Mouse (Mus musculus) olfactory bulb, adult 2 months (tissue): ENCODE measurements around the gene Slc25a25. TPM values are rescaled to one million over a fixed set of nuclear protein-coding genes. Genes with fewer than 3 reads are reported as not detected.
A peak's percentile ranks its signal among the peaks of the same experiment; 100 is the strongest.

Experiments
- H3K27ac ChIP-seq: fragments of 200-500 bp; 2 replicates; pipeline ENCODE4 v1.5.1; 2012; ENCODE audit warnings: low read depth, low read length; ENCODE audit not compliant: insufficient read depth
- H3K4me1 ChIP-seq: fragments of 200-500 bp; 2 replicates; pipeline ENCODE4 v1.6.1; 2012; ENCODE audit warnings: low read length; ENCODE audit not compliant: control insufficient read depth, insufficient read depth
- H3K4me3 ChIP-seq: fragments of 200-500 bp; 2 replicates; pipeline ENCODE4 v1.5.1; 2012; ENCODE audit warnings: mild to moderate bottlenecking, low read depth, low read length, moderate library complexity; ENCODE audit not compliant: insufficient read depth
- CTCF ChIP-seq: fragments of 200-500 bp; IDR thresholded peaks from 2 replicates; pipeline ENCODE4 v1.5.1; 2012; ENCODE audit warnings: low read depth, mild to moderate bottlenecking, low read length, moderate library complexity; ENCODE audit not compliant: insufficient read depth
- POLR2A ChIP-seq: fragments of 200-500 bp; IDR thresholded peaks from 2 replicates; pipeline ENCODE4 v1.6.1; 2012; ENCODE audit warnings: mild to moderate bottlenecking, low read depth, low read length, moderate library complexity; ENCODE audit not compliant: insufficient read depth
- WGBS: fragments of 180-500 bp; shearing (Covaris S2); methylation state at CpG from one replicate; pipeline ENCODE4 v1.1.7; 2018; 5-methylcytosine and 5-hydroxymethylcytosine counted together
- polyA plus RNA-seq: library from polyadenylated mRNA; stranded (reverse); fragments of >200 nt; gene quantifications from 2 replicates; pipeline ENCODE4 v1.2.4, GENCODE M21; 2012; ENCODE audit warnings: low replicate concordance; ENCODE audit not compliant: missing spikeins, insufficient read depth, insufficient read length

The Slc25a25 gene
- polyA plus RNA-seq, 1 experiment = not detected

- Histone ChIP-seq H3K4me3 (peak overlapping the region; percentile 83), H3K4me1 (peaks cover 22% of the 10 kb centered on the region), H3K27ac (peak overlapping the region; percentile 25)
- 0% methylated on average over 15 of the region's 15 CpGs for whole genome bisulfite sequencing
- TF ChIP-seq CTCF (no peak), POLR2A (no peak)
Measured at GRCm38 (mm10) chr2:32396695-32397094, 54.5 kb downstream of the Slc25a25 start.

DNA sequence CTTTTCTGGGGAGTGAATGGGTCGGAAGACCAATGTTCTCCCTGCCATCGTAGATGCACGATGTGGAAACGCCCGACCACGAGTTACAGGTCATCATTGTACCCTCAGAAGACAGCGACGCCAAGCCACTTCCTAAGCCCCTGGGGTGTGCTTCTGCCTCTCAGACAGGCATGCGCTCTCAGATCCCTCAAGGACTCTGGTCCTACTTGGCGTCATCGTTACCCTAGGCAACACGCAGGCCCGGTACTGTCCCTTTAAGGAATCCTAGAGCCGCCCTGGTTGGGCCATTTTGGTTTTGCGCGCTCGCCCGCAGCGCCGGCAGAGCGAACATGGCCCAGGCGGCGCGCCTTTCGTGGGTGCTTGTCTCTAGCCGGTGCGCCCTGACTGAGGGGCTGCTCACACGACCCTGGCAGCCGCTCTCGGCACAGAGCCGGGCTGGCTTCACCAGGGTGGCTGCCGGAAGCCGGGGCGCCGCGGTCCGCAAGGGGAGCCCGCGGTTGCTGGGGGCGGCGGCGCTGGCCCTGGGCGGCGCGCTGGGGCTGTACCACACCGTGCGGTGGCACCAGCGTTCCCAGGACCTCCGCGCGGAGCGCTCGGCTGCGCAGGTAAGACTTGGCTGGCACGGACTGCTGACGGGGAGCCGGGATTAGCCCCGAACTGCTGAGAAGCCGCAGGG lies 55.2 kb downstream of the Slc25a25 start:
- TF ChIP-seq CTCF (no peak), POLR2A (peak; percentile 61)
- under 1% methylated on average over 59 of the region's 59 CpGs for WGBS
- Histone ChIP-seq H3K27ac (peak overlapping the region; percentile 90), H3K4me3 (peak overlapping the region; percentile 83), H3K4me1 (peaks cover 22% of the 10 kb centered on the region)

- TF ChIP-seq CTCF = no peak
- no peak; the same call in none of the 2 replicates for TF ChIP-seq POLR2A
- peaks cover 22% of the 10 kb centered on the region for H3K4me1 ChIP-seq
- H3K27ac ChIP-seq = peak within 1 kb of the TSS; percentile 90
- under 1% methylated on average over 31 of the region's 31 CpGs for WGBS
- peak within 1 kb of the TSS; percentile 83 for H3K4me3 ChIP-seq
Measured at GRCm38 (mm10) chr2:32395484-32395945, 55.7 kb downstream of the Slc25a25 start, which contains the start of gene Ptges2. Gene Ptges2 (plus strand): TSS chr2:32395896.

DNA sequence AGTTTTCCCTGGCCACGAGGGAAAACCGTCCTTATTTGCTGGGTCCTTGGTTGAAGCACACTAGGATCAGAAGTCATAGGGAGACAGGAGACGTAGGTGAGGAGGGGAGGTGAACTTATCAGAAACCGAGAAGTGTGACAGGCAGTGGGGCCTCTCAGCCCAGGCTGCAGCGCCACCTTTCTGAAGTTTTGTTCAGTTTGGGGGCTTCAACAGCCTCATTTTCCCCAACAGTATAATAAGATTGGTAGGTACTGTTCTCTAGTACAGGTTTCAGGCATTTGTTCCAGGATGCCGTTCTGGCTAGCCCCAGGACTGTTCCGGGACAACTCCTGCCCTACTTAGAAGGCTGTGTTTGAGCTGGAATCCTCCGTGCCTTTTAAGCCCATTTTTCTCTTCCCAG lies 56.3 kb downstream of the Slc25a25 start:
- Histone ChIP-seq H3K27ac (peak overlapping the region; percentile 29; the same call in 1 of the 2 replicates), H3K4me1 (peaks cover 22% of the 10 kb centered on the region), H3K4me3 (peak overlapping the region; percentile 83)
- WGBS = 3% methylated on average over 8 of the region's 8 CpGs
- TF ChIP-seq POLR2A (no peak), CTCF (peak; percentile 28; the same call in 1 of the 2 replicates)

GRCm38 (mm10) chr2:32392063-32392462 lies 59.2 kb downstream of the Slc25a25 start:
- no peak for TF ChIP-seq CTCF
- TF ChIP-seq POLR2A = no peak
- H3K4me3 ChIP-seq = no peak overlapping the region
- no peak overlapping the region for H3K27ac ChIP-seq
- peaks cover 9% of the 10 kb centered on the region for H3K4me1 ChIP-seq
- WGBS = 78% methylated on average over 5 of the region's 5 CpGs

- Histone ChIP-seq H3K4me3 (no peak overlapping the region), H3K27ac (no peak overlapping the region), H3K4me1 (peaks cover 5% of the 10 kb centered on the region; the same call in 1 of the 2 replicates)
- WGBS = 79% methylated on average over 8 of the region's 8 CpGs
- TF ChIP-seq POLR2A (no peak), CTCF (no peak)
Measured at GRCm38 (mm10) chr2:32390871-32391270, 60.4 kb downstream of the Slc25a25 start.

- Histone ChIP-seq H3K4me3 (no peak overlapping the region), H3K4me1 (no peaks in the 10 kb centered on the region)
- WGBS = 89% methylated on average over 2 of the region's 2 CpGs
Measured at GRCm38 (mm10) chr2:32389157-32389556, 62.1 kb downstream of the Slc25a25 start.

DNA sequence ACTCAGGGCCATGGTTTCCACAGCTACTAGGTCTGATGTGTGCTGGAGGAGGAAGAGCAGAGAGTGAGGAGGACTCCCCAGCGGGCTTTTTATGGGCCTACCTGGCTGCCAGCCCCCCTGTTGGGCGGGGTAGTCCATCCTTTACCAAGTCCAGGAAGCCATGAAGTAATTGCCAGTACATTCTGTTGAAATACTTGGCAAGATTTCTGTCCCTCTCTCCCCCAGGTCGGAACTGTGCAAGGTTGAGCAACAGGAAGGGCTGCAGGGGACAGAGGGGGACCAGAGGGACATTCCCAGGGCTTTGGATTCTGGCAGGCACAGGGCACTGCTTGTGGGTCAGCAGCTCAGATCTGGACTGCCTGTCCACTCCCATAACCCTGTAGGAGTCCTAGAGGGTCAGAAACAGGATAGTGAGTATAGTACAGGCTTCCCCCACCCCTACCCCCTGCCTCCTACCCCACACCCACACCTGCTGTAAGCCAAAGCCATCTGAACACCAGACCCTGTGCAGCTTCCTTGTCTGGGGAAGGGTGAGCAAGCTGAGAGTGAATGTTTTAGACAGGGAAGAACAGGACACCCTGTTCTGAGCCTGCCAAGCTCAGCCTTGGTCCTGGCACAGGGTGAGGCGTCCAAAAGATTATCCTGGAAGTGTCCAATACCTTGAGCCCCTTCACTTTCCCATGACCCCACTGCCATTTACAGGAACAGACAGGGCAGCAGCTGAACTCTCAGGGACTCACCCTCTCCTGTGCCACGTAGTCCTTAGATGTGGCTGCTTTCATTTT lies 63.3 kb downstream of the Slc25a25 start, which contains the start of gene Lcn2:
Lcn2 (minus strand) TSS at position 547 of the 785 bp plus-strand sequence.
- 67% methylated on average over 5 of the region's 5 CpGs for WGBS
- no peak within 1 kb of the TSS for H3K4me3 ChIP-seq
- H3K4me1 ChIP-seq = no peaks in the 10 kb centered on the region
- no peak within 1 kb of the TSS for H3K27ac ChIP-seq
- TF ChIP-seq CTCF (no peak), POLR2A (no peak)

More at GRCm38 (mm10) chr2:32389157-32389556, 62.1 kb downstream of the Slc25a25 start:
- TF ChIP-seq CTCF = no peak
- TF ChIP-seq POLR2A = no peak
- no peak overlapping the region for H3K27ac ChIP-seq
